Mouse (Mus musculus) large intestine, adult 2 months (tissue): ENCODE data around the gene Ubp1. TPM values are rescaled to one million over a fixed set of nuclear protein-coding genes. Genes with fewer than 3 reads are reported as not detected.

Source experiments
- DNase-seq: peaks from one replicate; pipeline ENCODE4 v3.0.0-alpha.2; 2012; ENCODE audit warnings: low read depth, low spot score
- WGBS: fragments of 180-500 bp; shearing (Covaris S2); methylation state at CpG from one replicate; pipeline ENCODE4 v1.1.7; 2018; 5-methylcytosine and 5-hydroxymethylcytosine counted together
- polyA plus RNA-seq: library from polyadenylated mRNA; depleted of rRNA; stranded (reverse); fragments of >200 nt; gene quantifications from 2 replicates; pipeline ENCODE4 v1.2.3, GENCODE M21; 2012; rRNA removed

Ubp1 gene
- polyA plus RNA-seq, 1 experiment = 41.6 TPM

DNA sequence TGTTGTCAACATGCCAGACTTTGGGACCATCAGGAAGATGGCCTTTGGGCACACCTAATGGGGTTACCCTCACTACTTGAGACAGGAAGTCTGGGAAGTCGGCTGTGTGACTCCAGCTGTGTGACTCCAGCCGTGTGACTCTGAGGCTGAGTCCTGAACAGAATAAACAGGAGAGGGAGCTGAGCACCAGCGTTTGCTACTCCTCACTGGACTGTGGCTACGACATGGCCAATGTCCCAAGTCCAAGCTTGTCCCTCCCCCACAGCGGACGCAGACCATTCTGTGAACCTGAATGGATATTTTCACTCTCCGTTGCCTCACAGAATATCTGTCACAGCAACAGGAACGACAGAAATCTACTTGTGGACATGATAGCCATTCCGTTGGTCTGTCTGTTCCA, 76.1 kb downstream of the Ubp1 start:
- DNase-seq = no peak
- WGBS = 72% methylated on average over 9 of the region's 9 CpGs

DNA sequence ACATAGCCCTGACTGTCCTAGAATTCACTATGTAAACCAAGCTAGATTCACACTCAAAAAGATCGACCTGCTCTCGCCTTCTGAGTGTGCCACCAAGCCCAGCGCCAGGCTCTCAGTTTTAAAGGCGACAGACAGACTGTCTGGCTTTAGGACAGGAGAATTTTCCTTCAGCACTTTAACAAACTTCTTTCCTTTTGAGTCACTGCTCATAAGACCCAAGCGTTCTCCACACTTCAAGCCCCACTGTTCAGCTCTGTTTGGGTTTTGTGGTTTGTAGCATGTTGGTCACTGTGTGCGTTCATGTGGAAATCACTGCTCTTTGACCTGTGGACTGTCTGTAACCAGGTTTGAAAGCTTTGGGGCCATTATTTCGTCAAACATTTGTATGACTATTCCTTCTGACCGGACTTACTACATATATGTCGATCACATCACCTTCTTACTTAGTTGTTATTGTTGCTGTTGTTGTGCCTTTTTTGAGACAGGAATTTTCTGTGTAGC, 77.2 kb downstream of the Ubp1 start:
- DNase-seq = no peak
- WGBS = 86% methylated on average over 9 of the region's 9 CpGs

DNA sequence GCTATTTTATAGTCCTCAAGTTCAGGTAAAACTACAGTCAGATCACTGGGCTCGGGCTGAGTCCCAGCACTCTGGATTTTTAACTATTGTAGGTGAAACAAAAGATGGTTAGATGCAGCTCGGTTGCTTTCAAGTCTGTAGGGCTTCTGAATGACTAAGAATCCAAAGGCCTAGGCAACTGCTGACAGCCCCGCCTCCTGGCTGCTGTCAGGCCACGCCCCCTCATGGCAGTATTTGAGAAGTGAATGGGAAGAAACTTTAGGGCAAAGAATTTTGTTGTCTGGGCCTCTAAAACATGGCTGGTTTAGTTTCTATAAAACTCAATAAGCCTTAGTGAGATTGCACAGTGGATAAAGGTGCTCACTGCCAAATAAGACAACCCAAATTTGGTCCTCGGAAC, 78.8 kb downstream of the Ubp1 start:
- DNase-seq = no peak
- 52% methylated on average over 5 of the region's 5 CpGs for WGBS

DNA sequence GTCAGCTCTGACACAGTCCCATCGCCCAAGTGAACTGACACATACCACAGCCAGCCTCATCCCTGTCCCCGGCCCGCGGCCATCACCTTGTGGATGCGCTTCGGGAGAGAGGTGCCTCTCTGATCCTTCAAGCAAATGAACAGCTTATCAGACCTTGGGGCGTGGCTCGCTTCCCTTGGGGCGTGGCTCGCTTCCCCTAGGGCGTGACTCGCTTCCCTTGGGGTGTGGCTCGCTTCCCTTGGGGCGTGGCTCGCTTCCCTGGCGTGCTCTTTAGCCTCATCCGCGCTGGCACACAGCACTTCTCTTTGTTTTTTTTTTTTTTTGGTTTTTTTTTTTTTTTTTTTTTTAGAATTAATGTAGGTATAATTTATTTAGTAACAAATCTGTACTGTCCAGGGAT, 80.5 kb downstream of the Ubp1 start:
- 72% methylated on average over 18 of the region's 18 CpGs for WGBS
- no peak for DNase-seq

DNA sequence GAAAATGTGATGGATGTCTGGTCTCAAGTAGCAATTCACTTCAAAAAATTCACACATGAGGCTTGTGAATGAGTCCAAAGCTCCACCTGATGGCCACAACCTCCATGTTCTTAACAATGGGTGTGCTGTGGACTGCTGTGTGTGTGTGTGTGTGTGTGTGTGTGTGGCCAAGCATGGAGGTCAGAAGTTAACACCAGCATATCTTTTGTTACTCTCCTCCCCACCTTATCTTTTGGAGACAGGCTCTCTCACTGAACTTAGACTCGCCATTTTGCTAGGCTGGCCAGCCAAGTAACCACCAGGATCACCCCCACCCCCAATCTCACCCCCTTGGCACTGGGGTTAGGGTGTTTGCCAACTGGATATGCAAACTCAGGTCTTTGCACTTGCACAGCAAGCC, 83.3 kb downstream of the Ubp1 start:
- 85% methylated on average over 1 of the region's 1 CpGs for WGBS
- DNase-seq = no peak

DNA sequence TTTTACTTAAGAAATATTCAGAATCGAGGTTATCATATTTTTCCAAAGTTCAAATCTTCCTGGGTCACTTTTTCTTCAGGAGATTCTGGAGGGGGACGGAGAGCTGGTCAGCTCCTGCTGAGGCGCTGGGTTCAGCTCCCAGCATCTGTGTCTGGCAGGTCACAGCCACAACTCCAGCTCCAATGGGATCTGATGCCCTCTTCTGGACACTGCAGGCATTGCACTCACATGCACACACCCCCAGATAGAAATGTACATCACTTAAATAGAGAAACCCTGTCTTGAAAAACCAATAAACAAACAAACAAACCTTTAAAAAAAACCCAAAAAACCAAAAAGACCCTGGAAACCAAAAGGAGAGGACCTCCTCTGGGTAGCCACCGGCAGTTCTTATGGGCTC, 85.0 kb downstream of the Ubp1 start:
- WGBS = 87% methylated on average over 4 of the region's 4 CpGs
- DNase-seq = no peak

- DNase-seq = no peak
- 46% methylated on average over 4 of the region's 4 CpGs for WGBS
These were observed 85.7 kb downstream of the Ubp1 start for GRCm38 (mm10) chr9:114016402-114016801.

GRCm38 (mm10) chr9:114019012-114019762, 88.5 kb downstream of the Ubp1 start:
- 79% methylated on average over 7 of the region's 7 CpGs for WGBS
- no peak for DNase-seq

GRCm38 (mm10) chr9:114022141-114022540, 91.4 kb downstream of the Ubp1 start:
- DNase-seq = no peak
- 37% methylated on average over 4 of the region's 4 CpGs for WGBS

- no peak for DNase-seq
- WGBS = 43% methylated on average over 9 of the region's 9 CpGs
These were observed 94.4 kb downstream of the Ubp1 start for GRCm38 (mm10) chr9:114025182-114025581.

- DNase-seq = no peak
- WGBS = 14% methylated on average over 8 of the region's 8 CpGs
These were observed 95.1 kb downstream of the Ubp1 start for GRCm38 (mm10) chr9:114025846-114026245.

- DNase-seq = no peak
- WGBS = under 1% methylated on average over 52 of the region's 52 CpGs
These were observed 95.7 kb downstream of the Ubp1 start for GRCm38 (mm10) chr9:114026261-114026934.

Other genes starting within 250 kb of the Ubp1 start
- 70.4 and 105 TPM in 2 replicates for gene Pdcd6ip, start 222.7 kb upstream of the Ubp1 start, polyA plus RNA-seq
- gene Clasp2, start 189.5 kb upstream of the Ubp1 start, polyA plus RNA-seq = 3.5 and 5.5 TPM in 2 replicates
- gene Fbxl2, start 115.3 kb downstream of the Ubp1 start, polyA plus RNA-seq = 0.77 and 1.2 TPM in 2 replicates
- 0.05 and 0.10 TPM in 2 replicates for gene Susd5, start 126.2 kb downstream of the Ubp1 start, polyA plus RNA-seq